Mouse (Mus musculus) mouse embryonic stem cell (cell line): ENCODE results near the gene Gapdhs.

Experiments
- in situ Hi-C, 2 experiments: fragments of 300-500 bp; cut with MboI; formaldehyde crosslinking; loops; 1 replicate in 1 of 2; 3 replicates in 1 of 2; pipeline ENCODE4 v1.14.3; 2019 to 2020; ENCODE audit warnings: low sequenced_read_pairs in 2 of 2, low pct_unique_long_range_greater_than_20kb in 1 of 2, mixed read lengths in 1 of 2; ENCODE audit not compliant: unreplicated experiment in 1 of 2

The Gapdhs gene

GRCm38 (mm10) chr7:30698589-30698988 lies 44.9 kb downstream of the Gapdhs start, which contains the start of gene 2200002J24Rik:
Gene 2200002J24Rik (plus strand): TSS chr7:30698926.
- in situ Hi-C loops, result no loop called here

DNA sequence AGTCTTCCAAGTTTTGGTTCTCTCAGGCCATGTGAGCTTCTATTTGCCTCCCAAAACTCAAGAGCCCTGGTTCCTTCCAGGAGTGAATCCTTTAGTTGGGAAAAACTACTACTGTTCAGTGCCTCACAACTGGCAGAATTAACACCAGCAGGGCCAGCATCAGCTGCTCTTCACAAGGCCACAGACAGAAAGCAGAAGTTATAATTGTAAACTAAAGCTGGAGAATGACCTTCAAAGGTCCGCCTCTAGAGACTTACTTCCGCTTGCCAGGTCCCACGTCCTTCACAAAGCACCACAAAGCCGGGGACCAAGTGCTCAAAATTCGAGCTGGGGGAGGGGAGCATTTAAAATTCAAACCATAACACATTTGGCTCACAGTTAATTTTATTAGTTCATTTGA lies 45.4 kb downstream of the Gapdhs start:
- in situ Hi-C loops, result no loop called here

DNA sequence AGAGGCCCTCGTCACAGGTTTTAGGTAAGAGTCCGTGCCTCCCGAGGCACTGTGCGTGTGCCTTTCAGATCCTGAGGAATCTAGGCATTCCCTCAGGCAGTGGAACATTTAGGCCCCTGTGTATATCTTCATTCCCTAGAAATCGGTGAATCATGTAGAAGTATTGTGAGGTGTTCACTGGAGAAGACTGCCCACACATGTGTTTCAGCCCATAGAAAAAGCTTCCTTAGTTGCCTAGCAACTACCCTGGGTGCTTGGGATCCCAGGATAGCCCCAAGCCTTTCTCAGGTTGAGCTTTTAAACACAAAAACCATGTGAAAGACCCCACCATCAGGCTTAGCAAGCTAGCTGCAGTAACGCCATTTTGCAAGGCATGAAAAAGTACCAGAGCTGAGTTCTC lies 55.2 kb downstream of the Gapdhs start:
- in situ Hi-C loops, result no loop called here

DNA sequence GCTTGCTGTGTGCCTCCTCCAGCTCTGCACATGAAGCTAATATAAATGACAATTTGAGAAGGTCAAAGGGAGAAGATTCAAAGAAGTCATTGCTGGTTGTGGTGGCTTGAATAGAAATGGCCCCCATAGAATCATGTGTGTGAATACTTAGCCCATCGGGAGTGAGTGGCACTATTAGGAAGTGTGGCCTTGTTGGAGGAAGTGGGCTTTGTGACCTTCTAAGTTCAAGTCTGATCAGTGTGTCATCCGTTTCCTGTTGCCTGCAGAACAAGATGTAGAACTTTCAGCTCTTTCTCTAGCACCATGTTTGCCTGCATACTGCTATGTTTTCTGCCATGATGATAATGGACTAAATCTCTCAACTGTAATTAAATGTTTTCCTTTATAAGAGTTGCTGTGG lies 60.1 kb downstream of the Gapdhs start:
- in situ Hi-C loops, result no loop called here

DNA sequence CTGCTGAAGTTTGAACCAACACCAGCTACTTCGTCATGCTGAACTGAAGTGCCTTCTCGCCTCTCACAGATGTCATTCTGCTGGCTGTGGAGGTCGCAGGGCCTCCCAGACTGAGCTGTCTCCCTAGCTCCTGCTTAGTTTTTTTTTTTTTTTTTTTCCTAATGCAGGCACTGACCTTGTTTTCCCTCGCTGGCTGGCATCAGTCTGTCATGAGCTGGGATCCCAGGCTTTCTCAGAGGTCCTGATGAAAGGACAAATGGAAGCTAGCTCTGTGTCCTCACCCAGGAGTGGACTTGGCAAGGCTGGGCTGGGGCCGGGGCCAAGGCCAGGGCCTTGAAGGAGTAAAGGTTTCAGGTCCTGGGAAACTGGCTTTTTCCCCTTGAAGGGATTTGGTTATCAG lies 61.6 kb downstream of the Gapdhs start:
- in situ Hi-C loops, result no loop called here
